Mouse (Mus musculus) left cerebral cortex, postnatal 14 days (tissue): ENCODE measurements around the gene Ypel2. TPM values are rescaled to one million over a fixed set of nuclear protein-coding genes. Genes with fewer than 3 reads are reported as not detected.

Experiments
- DNase-seq, 2 experiments: peaks; one replicate each; pipeline ENCODE4 v3.0.0; 2021 to 2022; ENCODE audit warnings: low spot score in 2 of 2, mixed read lengths in 1 of 2
- intact Hi-C: fragments of 180-260 bp; cut with DNase I; formaldehyde crosslinking; loops from one replicate; pipeline ENCODE4 v1.15.1; 2025
- total RNA-seq, 2 experiments: library from RNA; stranded (reverse); gene quantifications; 2 replicates each; pipeline ENCODE4 v1.2.3; 2021

Gene Ypel2
- total RNA-seq, 2 experiments from 2014 or later, result 37.9 to 41.1 TPM

- intact Hi-C loops, result no loop called here
- DNase-seq, result no peak
Observed at GRCm38 (mm10) chr11:86946644-86947195, 46.8 kb downstream of the Ypel2 start.

GRCm38 (mm10) chr11:86945933-86946332, 47.6 kb downstream of the Ypel2 start:
- intact Hi-C loops, result no loop called here
- DNase-seq, result no peak

- intact Hi-C loops, result no loop called here
- DNase-seq, result no peak
Observed at GRCm38 (mm10) chr11:86945058-86945457, 48.4 kb downstream of the Ypel2 start.

GRCm38 (mm10) chr11:86944539-86944938, 49.0 kb downstream of the Ypel2 start:
- intact Hi-C loops, result no loop called here

GRCm38 (mm10) chr11:86941904-86942303, 51.6 kb downstream of the Ypel2 start:
- intact Hi-C loops, result no loop called here
- no peak for DNase-seq

More at GRCm38 (mm10) chr11:86944539-86944938, 49.0 kb downstream of the Ypel2 start:
- DNase-seq, result peak; percentile 68 to 79

GRCm38 (mm10) chr11:86939503-86939902, 54.0 kb downstream of the Ypel2 start:
- DNase-seq, result no peak
- intact Hi-C loops, result loop anchor here (5.0 kb wide), 1 partner anchor 53 kb away; the partner anchor contains the start of gene Ypel2

GRCm38 (mm10) chr11:86938551-86938950, 55.0 kb downstream of the Ypel2 start:
- intact Hi-C loops, result loop anchor here (5.0 kb wide), 1 partner anchor 54 kb away; the partner anchor contains the start of gene Ypel2
- no peak for DNase-seq

- intact Hi-C loops, result loop anchor here (5.0 kb wide), 1 partner anchor 54 kb away; the partner anchor contains the start of gene Ypel2
- DNase-seq, result no peak
Observed at GRCm38 (mm10) chr11:86938108-86938507, 55.4 kb downstream of the Ypel2 start.

GRCm38 (mm10) chr11:86936938-86937337, 56.6 kb downstream of the Ypel2 start:
- intact Hi-C loops, result loop anchor here (5.0 kb wide), 1 partner anchor 55 kb away; the partner anchor contains the start of gene Ypel2
- no peak for DNase-seq

- DNase-seq, result no peak
- intact Hi-C loops, result loop anchor here (5.0 kb wide), 1 partner anchor 57 kb away; the partner anchor contains the start of gene Ypel2
Observed at GRCm38 (mm10) chr11:86934895-86935294, 58.6 kb downstream of the Ypel2 start.

- DNase-seq, result no peak
- intact Hi-C loops, result no loop called here
Observed at GRCm38 (mm10) chr11:86932201-86932600, 61.3 kb downstream of the Ypel2 start.

- DNase-seq, result peak; percentile 79 to 86
- intact Hi-C loops, result no loop called here
Observed at GRCm38 (mm10) chr11:86930636-86931180, 62.8 kb downstream of the Ypel2 start.

GRCm38 (mm10) chr11:86929985-86930384, 63.5 kb downstream of the Ypel2 start:
- intact Hi-C loops, result no loop called here
- DNase-seq, result no peak

- intact Hi-C loops, result no loop called here
- DNase-seq, result no peak
Observed at GRCm38 (mm10) chr11:86929531-86929930, 64.0 kb downstream of the Ypel2 start.

GRCm38 (mm10) chr11:86925085-86925638, 68.3 kb downstream of the Ypel2 start:
- intact Hi-C loops, result no loop called here
- DNase-seq, result no peak

GRCm38 (mm10) chr11:86924629-86925028, 68.9 kb downstream of the Ypel2 start:
- intact Hi-C loops, result no loop called here
- DNase-seq, result no peak

GRCm38 (mm10) chr11:86923654-86924053, 69.9 kb downstream of the Ypel2 start:
- DNase-seq, result no peak
- intact Hi-C loops, result no loop called here

GRCm38 (mm10) chr11:86922029-86922428, 71.5 kb downstream of the Ypel2 start:
- DNase-seq, result no peak
- intact Hi-C loops, result no loop called here

GRCm38 (mm10) chr11:86921335-86921734, 72.2 kb downstream of the Ypel2 start:
- intact Hi-C loops, result no loop called here
- DNase-seq, result no peak

GRCm38 (mm10) chr11:86920111-86921080, 73.1 kb downstream of the Ypel2 start:
- intact Hi-C loops, result no loop called here

More at GRCm38 (mm10) chr11:86920111-86921080, 73.1 kb downstream of the Ypel2 start:
- no peak for DNase-seq
